Mouse (Mus musculus): ENCODE measurements at regions not wholly inside any gene's neighbourhood (a gene's known extent, or its start where the extent isn't known, plus 50 kb on each side); places are given as distances from the start of the nearest gene placed in this dataset.
"Not testable (repeated sequence)": the region's sequence is repeated elsewhere in the genome, so short reads cannot be mapped to it uniquely, and the experiment has no call there.

- not testable (repeated sequence) for TF ChIP-seq CTCF (IDR thresholded peaks at IDR 0.05; ENCODE audit: control insufficient read depth, insufficient read depth, insufficient read length); USF1 (IDR thresholded peaks at IDR 0.05; ENCODE audit: low read depth); MYOG (IDR thresholded peaks at IDR 0.05; ENCODE audit: control insufficient read depth, extremely low read depth, insufficient read length)
- TF ChIP-seq MAX (IDR thresholded peaks at IDR 0.05) = peak; percentile 46
Measured at GRCm38 (mm10) chr10:85739565-85739964, 89.7 kb upstream of the Pwp1 start.

All from C2C12 (cell line).